Mouse (Mus musculus) limb, embryonic 14.5 days (tissue): ENCODE measurements at regions not wholly inside any gene's neighbourhood (a gene's known extent, or its start where the extent isn't known, plus 50 kb on each side); places are given as distances from the start of the nearest gene placed in this dataset.

Source experiments
- ATAC-seq: fragments of 200-750 bp; cut with Nextera tagmentation; 2 replicates; pipeline ENCODE4 v1.8.0; 2017; ENCODE audit warnings: low read depth, moderate number of reproducible peaks, moderate TSS enrichment; ENCODE audit not compliant: low FRiP score
- DNase-seq: peaks from one replicate; pipeline ENCODE4 v3.0.0-alpha.2; 2015; ENCODE audit warnings: low spot score
- H3K27ac ChIP-seq: fragments of 300-500 bp; sonication (generic); replicated peaks from 2 replicates; pipeline ENCODE4 v1.5.1; 2014; ENCODE audit warnings: low read depth, mild to moderate bottlenecking, low read length, moderate library complexity, mixed read lengths
- H3K27me3 ChIP-seq: fragments of 300-500 bp; sonication (generic); 2 replicates; pipeline ENCODE4 v1.6.1; 2014; ENCODE audit warnings: low read length, mixed read lengths; ENCODE audit not compliant: control insufficient read depth, insufficient read depth
- H3K36me3 ChIP-seq: fragments of 300-500 bp; sonication (generic); 2 replicates; pipeline ENCODE4 v1.6.1; 2014; ENCODE audit warnings: mild to moderate bottlenecking, low read length, moderate library complexity, mixed read lengths; ENCODE audit not compliant: control insufficient read depth, insufficient read depth
- H3K4me1 ChIP-seq: fragments of 300-500 bp; sonication (generic); 2 replicates; pipeline ENCODE4 v1.6.1; 2014; ENCODE audit warnings: antibody characterized with exemption, low read length, mixed read lengths; ENCODE audit not compliant: control insufficient read depth, insufficient read depth
- H3K4me2 ChIP-seq: fragments of 300-500 bp; sonication (generic); replicated peaks from 2 replicates; pipeline ENCODE4 v1.6.1; 2014; ENCODE audit warnings: low read depth, mild to moderate bottlenecking, low read length, moderate library complexity; ENCODE audit not compliant: severe bottlenecking
- H3K4me3 ChIP-seq: fragments of 300-500 bp; sonication (generic); replicated peaks from 2 replicates; pipeline ENCODE4 v1.5.1; 2014; ENCODE audit warnings: low read length
- H3K9ac ChIP-seq: fragments of 300-500 bp; sonication (generic); 2 replicates; pipeline ENCODE4 v1.6.1; 2014; ENCODE audit warnings: mild to moderate bottlenecking, low read depth, low read length, moderate library complexity; ENCODE audit not compliant: severe bottlenecking
- H3K9me3 ChIP-seq: fragments of 300-500 bp; sonication (generic); 2 replicates; pipeline ENCODE4 v1.6.1; 2016; ENCODE audit warnings: low read length; ENCODE audit not compliant: control insufficient read depth
- POLR2A ChIP-seq: fragments of 200-500 bp; IDR thresholded peaks from 2 replicates; pipeline ENCODE4 v1.8.0; 2012; ENCODE audit warnings: inconsistent platforms, mild to moderate bottlenecking, moderate library complexity, borderline replicate concordance; ENCODE audit not compliant: insufficient read depth, insufficient read length; ENCODE audit errors: extremely low read depth
- WGBS: fragments of 180-500 bp; shearing (Covaris S2); extraction: QIAGEN DNeasy Blood & Tissue Kit; methylation state at CpG from one replicate; pipeline ENCODE4 v1.1.7; 2014; 5-methylcytosine and 5-hydroxymethylcytosine counted together

DNA sequence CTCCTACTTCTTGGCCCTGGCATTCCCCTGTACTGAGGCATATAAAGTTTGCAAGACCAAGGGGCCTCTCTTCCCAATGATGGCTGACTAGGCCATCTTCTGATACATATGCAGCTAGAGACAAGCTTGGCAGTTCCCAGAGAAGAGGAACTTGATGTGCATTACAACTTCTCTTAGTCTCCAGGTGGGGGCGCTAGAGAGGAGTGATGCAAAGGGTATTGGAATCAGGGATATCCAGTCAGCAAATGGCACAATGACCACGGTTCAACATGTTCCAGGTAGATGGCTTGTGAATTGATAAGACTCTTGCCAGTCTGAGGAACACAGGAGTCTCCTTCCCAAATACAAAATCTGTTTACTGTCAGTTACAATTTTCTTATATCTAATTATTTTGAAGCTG is 347.7 kb downstream of the Car8 start:
- Histone ChIP-seq H3K4me3 (no peak overlapping the region), H3K27me3 (no peaks in the 10 kb centered on the region), H3K36me3 (no peaks in the 10 kb centered on the region), H3K9me3 (no peaks in the 10 kb centered on the region), H3K4me2 (no peak overlapping the region), H3K27ac (no peak overlapping the region), H3K9ac (no peak overlapping the region), H3K4me1 (no peaks in the 10 kb centered on the region)
- no peak for TF ChIP-seq POLR2A
- WGBS = 61% methylated on average over 2 of the region's 2 CpGs
- ATAC-seq (no peak), DNase-seq (no peak)

DNA sequence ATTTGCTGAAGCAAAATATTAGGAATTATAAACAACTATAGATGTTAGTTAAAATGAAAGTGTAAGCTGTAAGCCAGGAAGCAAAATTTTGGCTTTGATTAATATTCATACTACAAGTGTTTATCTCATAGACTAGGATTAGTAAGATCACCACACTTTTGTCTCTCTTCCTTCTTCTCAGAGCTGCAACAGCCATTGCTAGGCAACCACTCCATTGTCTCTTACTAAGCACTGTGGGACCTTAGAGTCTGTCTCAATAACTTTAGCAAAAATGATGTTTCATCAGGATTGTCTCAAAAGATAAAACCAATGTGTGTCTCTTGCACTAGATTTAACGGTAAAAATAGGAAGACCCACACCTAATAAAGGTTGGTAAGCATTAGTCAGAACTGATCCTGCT is 384.3 kb downstream of the Car8 start:
- Histone ChIP-seq H3K4me1 (no peaks in the 10 kb centered on the region), H3K36me3 (no peaks in the 10 kb centered on the region), H3K9ac (no peak overlapping the region), H3K9me3 (no peaks in the 10 kb centered on the region), H3K27ac (no peak overlapping the region), H3K4me2 (no peak overlapping the region), H3K27me3 (no peaks in the 10 kb centered on the region), H3K4me3 (no peak overlapping the region)
- TF ChIP-seq POLR2A = no peak
- DNase-seq (no peak), ATAC-seq (no peak)
- WGBS = 87% methylated on average over 1 of the region's 1 CpGs

DNA sequence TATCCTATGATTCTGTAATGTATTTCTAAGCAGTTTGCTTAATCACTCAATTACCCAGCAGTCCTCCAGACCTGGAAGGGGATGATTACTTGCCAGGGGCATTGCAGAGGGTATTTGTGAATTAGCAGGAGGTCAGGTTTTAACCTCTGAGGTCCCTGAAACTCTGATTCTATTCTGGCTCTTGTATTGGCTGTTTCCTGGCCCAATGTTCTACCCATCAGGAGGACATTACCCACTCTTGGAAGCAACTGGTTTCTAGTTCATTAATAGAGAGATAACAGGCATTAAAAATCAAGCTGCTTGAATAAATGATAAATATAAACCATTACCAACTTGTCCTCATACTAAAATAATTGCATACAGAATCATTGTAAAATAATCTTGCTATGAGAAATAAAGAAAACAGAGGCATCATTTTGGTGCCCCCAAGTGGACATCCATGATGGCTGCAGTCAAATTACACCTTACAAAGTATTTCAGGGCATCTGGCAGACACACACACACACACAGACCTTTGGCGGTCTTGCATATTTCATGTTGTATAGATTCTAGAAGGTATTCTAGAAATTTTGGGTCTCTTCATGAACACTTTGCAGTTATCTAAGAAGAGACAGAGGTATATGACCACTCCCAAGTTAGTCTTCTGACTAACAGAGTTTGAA is 385.6 kb downstream of the Car8 start:
- Histone ChIP-seq H3K4me1 (no peaks in the 10 kb centered on the region), H3K4me2 (no peak overlapping the region), H3K27me3 (no peaks in the 10 kb centered on the region), H3K9ac (no peak overlapping the region), H3K36me3 (no peaks in the 10 kb centered on the region), H3K9me3 (no peaks in the 10 kb centered on the region), H3K4me3 (no peak overlapping the region), H3K27ac (no peak overlapping the region)
- no peak for TF ChIP-seq POLR2A
- 61% methylated on average over 1 of the region's 1 CpGs for WGBS
- ATAC-seq = no peak
- peak; percentile 78 for DNase-seq

DNA sequence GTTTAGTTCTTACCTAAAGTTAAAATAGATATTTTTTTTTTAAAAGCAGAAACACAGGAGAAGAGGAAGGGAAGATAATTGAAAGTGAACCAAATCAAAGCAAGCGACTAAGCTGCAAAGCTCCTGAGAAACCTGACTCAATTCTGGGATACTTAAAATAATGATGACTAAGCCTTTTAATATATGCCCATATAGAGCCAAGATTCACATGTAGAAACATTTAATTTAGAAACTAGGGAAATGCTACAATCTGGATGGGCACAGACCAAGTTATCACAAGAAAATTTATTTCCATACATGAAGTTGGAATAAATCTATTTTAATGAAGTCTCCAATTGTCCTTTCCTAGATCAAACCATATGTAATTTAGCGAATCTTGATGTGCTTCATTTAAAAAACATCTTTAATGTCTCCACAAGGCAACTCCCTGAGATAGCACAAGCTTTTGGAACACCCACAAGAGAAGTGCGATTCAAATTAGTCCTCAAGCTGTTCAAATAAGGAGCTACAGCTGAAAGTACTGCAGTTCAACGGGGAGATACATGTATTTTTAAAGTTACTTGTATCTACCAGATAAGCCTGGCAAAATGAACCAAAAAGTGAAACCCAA is 386.7 kb downstream of the Car8 start:
- ATAC-seq = no peak
- no peak for DNase-seq
- Histone ChIP-seq H3K9me3 (no peaks in the 10 kb centered on the region), H3K27me3 (no peaks in the 10 kb centered on the region), H3K4me3 (no peak overlapping the region), H3K9ac (no peak overlapping the region), H3K27ac (no peak overlapping the region), H3K36me3 (no peaks in the 10 kb centered on the region), H3K4me2 (no peak overlapping the region), H3K4me1 (no peaks in the 10 kb centered on the region)
- TF ChIP-seq POLR2A = no peak
- 81% methylated on average over 4 of the region's 4 CpGs for WGBS

DNA sequence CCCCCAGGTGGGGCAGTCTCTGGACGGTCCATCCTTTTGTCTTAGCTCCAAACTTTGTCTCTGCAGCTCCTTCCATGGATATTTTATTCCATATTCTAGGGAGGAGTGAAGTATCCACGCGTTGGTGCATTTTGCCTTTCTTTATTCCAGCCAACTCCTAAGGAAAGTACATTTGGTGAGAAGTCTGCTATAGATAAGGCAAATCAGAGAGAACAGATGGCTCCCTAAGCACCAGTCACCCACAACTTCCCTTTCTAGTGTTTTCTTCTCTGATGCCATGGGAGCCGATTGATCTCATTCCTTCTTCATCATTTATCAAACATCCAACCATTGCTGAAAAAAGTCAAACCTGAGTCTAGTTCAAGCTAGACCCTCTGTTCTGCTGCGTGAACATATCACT is 391.4 kb downstream of the Car8 start:
- Histone ChIP-seq H3K9me3 (no peaks in the 10 kb centered on the region), H3K4me2 (no peak overlapping the region), H3K4me1 (no peaks in the 10 kb centered on the region), H3K27me3 (no peaks in the 10 kb centered on the region), H3K36me3 (no peaks in the 10 kb centered on the region), H3K9ac (no peak overlapping the region), H3K4me3 (no peak overlapping the region), H3K27ac (no peak overlapping the region)
- 84% methylated on average over 5 of the region's 5 CpGs for WGBS
- ATAC-seq = no peak
- TF ChIP-seq POLR2A = no peak
- DNase-seq = no peak
